Mouse (Mus musculus) heart, postnatal 4 days (tissue): ENCODE data around the gene Samd15. TPM values are rescaled to one million over a fixed set of nuclear protein-coding genes. Genes with fewer than 3 reads are reported as not detected.

Experiments
- DNase-seq: peaks from one replicate; pipeline ENCODE4 v3.0.0; 2021
- total RNA-seq, 2 experiments: library from RNA; stranded (reverse); gene quantifications; 2 replicates each; pipeline ENCODE4 v1.2.3; 2021

Gene Samd15
- total RNA-seq, 2 experiments from 2014 or later, result 0.17 to 0.45 TPM

GRCm38 (mm10) chr12:87230379-87230895 lies 30.9 kb downstream of the Samd15 start:
- DNase-seq, result no peak

- DNase-seq, result no peak
Measured at GRCm38 (mm10) chr12:87236882-87237483, 37.5 kb downstream of the Samd15 start.

GRCm38 (mm10) chr12:87238632-87239031 lies 39.1 kb downstream of the Samd15 start, which contains the start of gene Noxred1:
Noxred1 (minus strand) TSS chr12:87238732.
- DNase-seq, result no peak

GRCm38 (mm10) chr12:87250161-87250560 lies 50.6 kb downstream of the Samd15 start:
- DNase-seq, result no peak

- DNase-seq, result no peak
Measured at GRCm38 (mm10) chr12:87253878-87254277, 54.4 kb downstream of the Samd15 start.

- DNase-seq, result no peak
Measured at GRCm38 (mm10) chr12:87256629-87257028, 57.1 kb downstream of the Samd15 start.

GRCm38 (mm10) chr12:87260562-87260961 lies 61.0 kb downstream of the Samd15 start:
- no peak for DNase-seq

Other genes with a start within 250 kb of the Samd15 start
- gene Zdhhc22, start 209.3 kb upstream of the Samd15 start, total RNA-seq, result not detected
- under 1 TPM; 0.18 to 0.50 TPM for gene Tmem63c, start 178.4 kb upstream of the Samd15 start, total RNA-seq
- not detected for gene Ngb, start 97.2 kb upstream of the Samd15 start, total RNA-seq
- 10 to 100 TPM; 51.8 to 53.9 TPM for gene Gstz1, start 52.6 kb upstream of the Samd15 start, total RNA-seq
- gene Pomt2, start 51.8 kb upstream of the Samd15 start, total RNA-seq, result 10 to 100 TPM; 10.7 to 11.9 TPM
- 1 to 10 TPM; 6.7 TPM for gene Tmed8, start 731 bp downstream of the Samd15 start, total RNA-seq
- gene Noxred1, start 39.0 kb downstream of the Samd15 start, total RNA-seq, result under 1 TPM in 1 of 2 experiments, not detected in 1; 0.26 TPM
- 10 to 100 TPM; 28.1 to 28.4 TPM for gene Vipas39, start 66.5 kb downstream of the Samd15 start, total RNA-seq
- 100 to 1,000 TPM in 1 of 2 experiments, 10 to 100 TPM in 1; 99.4 to 101 TPM for gene Ahsa1, start 66.8 kb downstream of the Samd15 start, total RNA-seq
- 1 to 10 TPM in 1 of 2 experiments, under 1 TPM in 1; 0.52 to 1.0 TPM for gene Ism2, start 100.0 kb downstream of the Samd15 start, total RNA-seq
- gene Sptlc2, start 188.6 kb downstream of the Samd15 start, total RNA-seq, result 10 to 100 TPM; 65.1 to 68.9 TPM
- 100 to 1,000 TPM; 157 to 172 TPM for gene Slirp, start 244.2 kb downstream of the Samd15 start, total RNA-seq
- 10 to 100 TPM; 14.9 to 15.6 TPM for gene Alkbh1, start 244.3 kb downstream of the Samd15 start, total RNA-seq